Mouse (Mus musculus) midbrain, embryonic 14.5 days (tissue): Measurements from ENCODE around the gene Dscaml1. TPM values are rescaled to one million over a fixed set of nuclear protein-coding genes. Genes with fewer than 3 reads are reported as not detected.

Experiments used
- ATAC-seq: fragments of 200-750 bp; cut with Nextera tagmentation; 2 replicates; pipeline ENCODE4 v1.8.0; 2017; ENCODE audit warnings: moderate number of reproducible peaks, moderate library complexity; ENCODE audit not compliant: low FRiP score, low TSS enrichment
- DNase-seq: peaks from one replicate; pipeline ENCODE4 v3.0.0-alpha.2; 2015
- H3K27ac ChIP-seq: fragments of 300-500 bp; sonication (generic); replicated peaks from 2 replicates; pipeline ENCODE4 v1.5.1; 2014; ENCODE audit warnings: mild to moderate bottlenecking, low read depth, low read length, moderate library complexity
- H3K27me3 ChIP-seq: fragments of 300-500 bp; sonication (generic); 2 replicates; pipeline ENCODE4 v1.6.1; 2014; ENCODE audit warnings: low read length, control low read depth, mixed read lengths; ENCODE audit not compliant: control insufficient read depth, insufficient read depth
- H3K36me3 ChIP-seq: fragments of 300-500 bp; sonication (generic); 2 replicates; pipeline ENCODE4 v1.6.1; 2014; ENCODE audit warnings: low read length, control low read depth; ENCODE audit not compliant: control insufficient read depth, insufficient read depth
- H3K4me1 ChIP-seq: fragments of 300-500 bp; sonication (generic); 2 replicates; pipeline ENCODE4 v1.6.1; 2014; ENCODE audit warnings: mild to moderate bottlenecking, antibody characterized with exemption, low read length, control low read depth; ENCODE audit not compliant: control insufficient read depth, insufficient read depth
- H3K4me2 ChIP-seq: fragments of 300-500 bp; sonication (generic); 2 replicates; pipeline ENCODE4 v1.6.1; 2014; ENCODE audit warnings: mild to moderate bottlenecking, low read length, moderate library complexity
- H3K4me3 ChIP-seq: fragments of 300-500 bp; sonication (generic); replicated peaks from 2 replicates; pipeline ENCODE4 v1.5.1; 2014; ENCODE audit warnings: low read depth, low read length
- H3K9ac ChIP-seq: fragments of 300-500 bp; sonication (generic); replicated peaks from 2 replicates; pipeline ENCODE4 v1.6.1; 2014; ENCODE audit warnings: mild to moderate bottlenecking, low read length, moderate library complexity
- H3K9me3 ChIP-seq: fragments of 300-500 bp; sonication (generic); 2 replicates; pipeline ENCODE4 v1.6.1; 2016; ENCODE audit warnings: low read length, control low read depth, mixed read lengths; ENCODE audit not compliant: control insufficient read depth
- WGBS: fragments of 180-500 bp; shearing (Covaris S2); extraction: QIAGEN DNeasy Blood & Tissue Kit; methylation state at CpG from one replicate; pipeline ENCODE4 v1.1.7; 2014; 5-methylcytosine and 5-hydroxymethylcytosine counted together
- polyA plus RNA-seq: library from polyadenylated mRNA; unstranded; fragments of >200 nt; fragmentation: Nextera tagmentation; extraction: Ambion mirVana; gene quantifications from 2 replicates; pipeline ENCODE4 v1.2.1, GENCODE M21; 2014

The Dscaml1 gene
- 12.4 and 14.8 TPM in 2 replicates for polyA plus RNA-seq

GRCm38 (mm10) chr9:45426456-45426855, at the start of gene Dscaml1:
Dscaml1 (plus strand) TSS chr9:45426628.
- H3K9me3 ChIP-seq = no peaks in the 10 kb centered on the region
- no peak within 1 kb of the TSS for H3K27ac ChIP-seq
- H3K4me1 ChIP-seq = peaks cover 5% of the 10 kb centered on the region; the same call in 1 of the 2 replicates
- WGBS = 89% methylated on average over 4 of the region's 4 CpGs
- H3K27me3 ChIP-seq = peaks cover 24% of the 10 kb centered on the region; the same call in 1 of the 2 replicates
- no peak for ATAC-seq
- no peak for DNase-seq
- no peaks in the 10 kb centered on the region for H3K36me3 ChIP-seq
- no peak within 1 kb of the TSS for H3K4me3 ChIP-seq
- H3K9ac ChIP-seq = no peak within 1 kb of the TSS
- H3K4me2 ChIP-seq = no peak within 1 kb of the TSS

- H3K4me1 ChIP-seq = peaks cover 31% of the 10 kb centered on the region
- H3K27me3 ChIP-seq = no peaks in the 10 kb centered on the region
- 85% methylated on average over 2 of the region's 2 CpGs for WGBS
- no peaks in the 10 kb centered on the region for H3K9me3 ChIP-seq
- ATAC-seq = no peak
- no peak overlapping the region for H3K4me3 ChIP-seq
- no peak overlapping the region for H3K4me2 ChIP-seq
- peaks cover 7% of the 10 kb centered on the region; the same call in 1 of the 2 replicates for H3K36me3 ChIP-seq
- no peak for DNase-seq
- no peak overlapping the region for H3K27ac ChIP-seq
- H3K9ac ChIP-seq = no peak overlapping the region
Measured at GRCm38 (mm10) chr9:45376883-45377282, 49.5 kb upstream of the Dscaml1 start.

GRCm38 (mm10) chr9:45380411-45381251, 45.8 kb upstream of the Dscaml1 start:
- H3K27me3 ChIP-seq = no peaks in the 10 kb centered on the region
- H3K4me3 ChIP-seq = no peak overlapping the region
- no peak overlapping the region for H3K4me2 ChIP-seq
- peaks cover 20% of the 10 kb centered on the region for H3K4me1 ChIP-seq
- ATAC-seq = peak; percentile 57
- H3K9me3 ChIP-seq = no peaks in the 10 kb centered on the region
- no peak overlapping the region; the same call in 1 of the 2 replicates for H3K9ac ChIP-seq
- H3K27ac ChIP-seq = peak overlapping the region; percentile 66
- peak; percentile 46 for DNase-seq
- WGBS = 44% methylated on average over 10 of the region's 10 CpGs
- peaks cover 7% of the 10 kb centered on the region; the same call in 1 of the 2 replicates for H3K36me3 ChIP-seq

GRCm38 (mm10) chr9:45382336-45382735, 44.1 kb upstream of the Dscaml1 start:
- DNase-seq (no peak), ATAC-seq (no peak)
- WGBS = 89% methylated on average over 5 of the region's 5 CpGs
- H3K36me3 ChIP-seq = 0 out of 2 replicates have a peak, but pooled peaks cover 3% of the 10 kb centered on the region
- peaks cover 20% of the 10 kb centered on the region for H3K4me1 ChIP-seq
- H3K9ac ChIP-seq = no peak overlapping the region
- no peaks in the 10 kb centered on the region for H3K9me3 ChIP-seq
- no peaks in the 10 kb centered on the region for H3K27me3 ChIP-seq
- H3K27ac ChIP-seq = no peak overlapping the region
- H3K4me3 ChIP-seq = no peak overlapping the region
- H3K4me2 ChIP-seq = no peak overlapping the region

GRCm38 (mm10) chr9:45382834-45383233, 43.6 kb upstream of the Dscaml1 start:
- DNase-seq (no peak), ATAC-seq (no peak)
- Histone ChIP-seq H3K27ac (no peak overlapping the region), H3K4me3 (no peak overlapping the region), H3K9me3 (no peaks in the 10 kb centered on the region), H3K4me2 (no peak overlapping the region), H3K36me3 (0 out of 2 replicates have a peak, but pooled peaks cover under 1% of the 10 kb centered on the region), H3K9ac (no peak overlapping the region), H3K4me1 (peaks cover 20% of the 10 kb centered on the region), H3K27me3 (no peaks in the 10 kb centered on the region)
- WGBS = 81% methylated on average over 5 of the region's 5 CpGs

DNA sequence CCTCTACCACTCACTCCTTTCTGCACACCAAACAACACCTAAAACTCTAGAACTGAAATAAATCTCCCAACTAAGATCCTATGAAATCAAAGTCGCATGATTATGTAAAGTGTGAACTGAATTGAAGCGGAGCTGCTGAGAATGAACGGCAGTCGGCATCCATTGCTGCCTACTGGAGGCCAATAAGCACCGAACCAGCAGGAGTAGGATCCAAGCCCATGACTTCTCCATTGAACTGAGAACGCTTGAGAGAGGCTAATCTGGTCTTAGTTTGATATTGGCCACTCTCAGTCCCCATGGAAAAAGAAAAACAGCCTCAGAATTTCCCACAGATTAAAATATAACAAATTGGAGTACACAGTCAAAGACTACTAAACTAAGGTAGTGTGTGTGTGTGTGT, 42.5 kb upstream of the Dscaml1 start:
- no peak overlapping the region for H3K4me2 ChIP-seq
- H3K4me3 ChIP-seq = no peak overlapping the region
- DNase-seq = no peak
- no peaks in the 10 kb centered on the region for H3K27me3 ChIP-seq
- no peak overlapping the region for H3K27ac ChIP-seq
- ATAC-seq = no peak
- WGBS = 91% methylated on average over 6 of the region's 6 CpGs
- no peak overlapping the region for H3K9ac ChIP-seq
- no peaks in the 10 kb centered on the region for H3K36me3 ChIP-seq
- peaks cover 15% of the 10 kb centered on the region for H3K4me1 ChIP-seq
- H3K9me3 ChIP-seq = no peaks in the 10 kb centered on the region

DNA sequence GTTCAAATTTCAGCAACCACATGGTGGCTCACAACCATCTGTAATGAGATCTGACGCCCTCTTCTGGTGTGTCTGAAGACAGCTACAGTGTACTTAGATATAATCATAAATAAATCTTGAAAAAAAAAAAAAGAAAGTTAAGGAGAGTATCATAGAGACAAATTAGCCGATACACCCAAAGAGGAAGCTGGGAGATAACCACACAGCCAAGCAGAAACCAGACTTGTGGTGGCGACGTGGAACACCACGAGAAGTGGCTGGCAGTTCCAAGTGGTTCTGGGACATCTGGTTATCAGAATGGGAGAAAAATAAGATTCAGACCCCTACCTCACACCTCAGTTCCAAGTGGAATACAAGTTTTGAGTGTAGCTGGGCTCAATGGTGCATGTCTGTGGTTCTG, 39.7 kb upstream of the Dscaml1 start:
- ATAC-seq (no peak), DNase-seq (no peak)
- 93% methylated on average over 5 of the region's 5 CpGs for WGBS
- Histone ChIP-seq H3K4me1 (no peaks in the 10 kb centered on the region), H3K9me3 (no peaks in the 10 kb centered on the region), H3K4me2 (no peak overlapping the region), H3K4me3 (no peak overlapping the region), H3K36me3 (peaks cover 14% of the 10 kb centered on the region), H3K27ac (no peak overlapping the region), H3K27me3 (no peaks in the 10 kb centered on the region), H3K9ac (no peak overlapping the region)

DNA sequence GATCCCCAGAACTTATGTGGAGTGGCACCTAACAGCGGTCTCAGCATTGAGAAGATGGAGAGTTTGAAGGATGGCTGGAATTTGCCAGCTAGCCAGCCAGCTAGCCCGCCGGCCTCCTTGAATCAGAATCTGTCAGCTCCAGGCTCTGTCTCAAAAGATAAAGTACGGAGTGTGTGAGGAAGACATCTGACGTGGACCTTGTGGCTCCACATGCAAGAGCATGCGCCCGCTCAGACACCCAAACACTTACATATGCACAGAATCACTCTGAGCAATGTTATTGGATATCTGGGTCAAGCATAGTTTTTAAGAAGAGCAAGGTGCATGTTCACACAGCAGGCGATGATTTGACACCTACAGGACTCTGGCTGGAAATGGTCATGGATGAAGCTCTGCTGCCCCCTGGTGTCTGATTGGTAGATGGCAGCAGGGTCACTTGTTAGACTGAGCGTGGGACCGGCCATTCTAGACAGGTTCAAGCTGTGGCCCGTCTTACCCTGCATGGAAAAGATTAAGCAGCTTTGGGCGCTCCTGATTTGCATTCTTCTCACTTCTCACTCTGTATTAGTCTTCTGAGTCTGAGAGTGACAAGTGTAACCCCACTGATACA, 37.9 kb upstream of the Dscaml1 start:
- Histone ChIP-seq H3K4me2 (no peak overlapping the region), H3K4me3 (no peak overlapping the region), H3K27me3 (no peaks in the 10 kb centered on the region), H3K4me1 (no peaks in the 10 kb centered on the region), H3K9ac (no peak overlapping the region), H3K9me3 (no peaks in the 10 kb centered on the region), H3K27ac (no peak overlapping the region), H3K36me3 (peaks cover 31% of the 10 kb centered on the region)
- 43% methylated on average over 12 of the region's 12 CpGs for WGBS
- DNase-seq (peak; percentile 92), ATAC-seq (peak; percentile 62; the same call in 1 of the 2 replicates)
